Mouse (Mus musculus): Measurements from ENCODE around the gene Treml1. TPM values are rescaled to one million over a fixed set of nuclear protein-coding genes. Genes with fewer than 3 reads are reported as not detected.

Treml1 gene
- polyA plus RNA-seq, 1 experiment from 2014 or later, result 1.9 TPM

- Histone ChIP-seq H3K9me3 (replicated peaks; ENCODE audit: control insufficient read depth, low read length) (no peaks in the 10 kb centered on the region), H3K4me1 (ENCODE audit: control insufficient read depth, insufficient read depth, low read length) (no peaks in the 10 kb centered on the region)
- WGBS, result 61% methylated on average over 4 of the region's 4 CpGs
Measured at GRCm38 (mm10) chr17:48326656-48327055, 33.1 kb upstream of the Treml1 start.

GRCm38 (mm10) chr17:48332524-48332923 is 27.2 kb upstream of the Treml1 start:
- H3K9ac ChIP-seq (ENCODE audit: low read length), result no peak overlapping the region
- H3K4me1 ChIP-seq (ENCODE audit: control insufficient read depth, insufficient read depth, low read length), result 0 out of 2 replicates have a peak, but pooled peaks cover 2% of the 10 kb centered on the region
- H3K9me3 ChIP-seq (replicated peaks; ENCODE audit: control insufficient read depth, low read length), result no peaks in the 10 kb centered on the region
- ATAC-seq (replicated peaks; ENCODE audit: extremely low read depth, insufficient read depth, low FRiP score), result no peak
- H3K27ac ChIP-seq (ENCODE audit: low read length), result no peak overlapping the region
- 75% methylated on average over 2 of the region's 2 CpGs for WGBS
- no peak overlapping the region for H3K4me3 ChIP-seq (ENCODE audit: low read length)
- H3K27me3 ChIP-seq (ENCODE audit: control insufficient read depth, insufficient read depth, low read length), result no peaks in the 10 kb centered on the region
- no peaks in the 10 kb centered on the region for H3K36me3 ChIP-seq (ENCODE audit: control insufficient read depth, insufficient read depth)
- no peak overlapping the region for H3K4me2 ChIP-seq (ENCODE audit: low read depth, low read length)

More at GRCm38 (mm10) chr17:48326656-48327055, 33.1 kb upstream of the Treml1 start:
- no peak overlapping the region for H3K27ac ChIP-seq (ENCODE audit: low read length)
- no peak for ATAC-seq (replicated peaks; ENCODE audit: extremely low read depth, insufficient read depth, low FRiP score)
- no peaks in the 10 kb centered on the region for H3K27me3 ChIP-seq (ENCODE audit: control insufficient read depth, insufficient read depth, low read length)
- H3K36me3 ChIP-seq (ENCODE audit: control insufficient read depth, insufficient read depth), result no peaks in the 10 kb centered on the region
- no peak overlapping the region for H3K4me3 ChIP-seq (ENCODE audit: low read length)
- no peak overlapping the region for H3K4me2 ChIP-seq (ENCODE audit: low read depth, low read length)
- no peak overlapping the region for H3K9ac ChIP-seq (ENCODE audit: low read length)

- Histone ChIP-seq H3K9me3 (replicated peaks; ENCODE audit: control insufficient read depth, low read length) (no peaks in the 10 kb centered on the region), H3K27ac (ENCODE audit: low read length) (no peak overlapping the region), H3K27me3 (ENCODE audit: control insufficient read depth, insufficient read depth, low read length) (no peaks in the 10 kb centered on the region), H3K4me3 (ENCODE audit: low read length) (no peak overlapping the region), H3K4me2 (ENCODE audit: low read depth, low read length) (no peak overlapping the region), H3K36me3 (ENCODE audit: control insufficient read depth, insufficient read depth) (no peaks in the 10 kb centered on the region), H3K9ac (ENCODE audit: low read length) (no peak overlapping the region), H3K4me1 (ENCODE audit: control insufficient read depth, insufficient read depth, low read length) (0 out of 2 replicates have a peak, but pooled peaks cover 2% of the 10 kb centered on the region)
- whole genome bisulfite sequencing, result 89% methylated on average over 4 of the region's 4 CpGs
- ATAC-seq (replicated peaks; ENCODE audit: extremely low read depth, insufficient read depth, low FRiP score), result no peak
Measured at GRCm38 (mm10) chr17:48334186-48334585, 25.5 kb upstream of the Treml1 start.

GRCm38 (mm10) chr17:48336857-48337256 is 22.9 kb upstream of the Treml1 start:
- Histone ChIP-seq H3K4me3 (ENCODE audit: low read length) (no peak overlapping the region), H3K9ac (ENCODE audit: low read length) (no peak overlapping the region), H3K9me3 (replicated peaks; ENCODE audit: control insufficient read depth, low read length) (no peaks in the 10 kb centered on the region), H3K27me3 (ENCODE audit: control insufficient read depth, insufficient read depth, low read length) (no peaks in the 10 kb centered on the region), H3K27ac (ENCODE audit: low read length) (no peak overlapping the region), H3K36me3 (ENCODE audit: control insufficient read depth, insufficient read depth) (no peaks in the 10 kb centered on the region), H3K4me1 (ENCODE audit: control insufficient read depth, insufficient read depth, low read length) (0 out of 2 replicates have a peak, but pooled peaks cover 2% of the 10 kb centered on the region), H3K4me2 (ENCODE audit: low read depth, low read length) (no peak overlapping the region)
- ATAC-seq (replicated peaks; ENCODE audit: extremely low read depth, insufficient read depth, low FRiP score), result peak; percentile 72; the same call in 1 of the 2 replicates
- under 1% methylated on average over 6 of the region's 6 CpGs for WGBS

- no peaks in the 10 kb centered on the region for H3K27me3 ChIP-seq (ENCODE audit: control insufficient read depth, insufficient read depth, low read length)
- no peak overlapping the region for H3K4me2 ChIP-seq (ENCODE audit: low read depth, low read length)
- no peak overlapping the region for H3K4me3 ChIP-seq (ENCODE audit: low read length)
- H3K9ac ChIP-seq (ENCODE audit: low read length), result no peak overlapping the region
- no peak overlapping the region for H3K27ac ChIP-seq (ENCODE audit: low read length)
- H3K9me3 ChIP-seq (replicated peaks; ENCODE audit: control insufficient read depth, low read length), result no peaks in the 10 kb centered on the region
- no peak for ATAC-seq (replicated peaks; ENCODE audit: extremely low read depth, insufficient read depth, low FRiP score)
- no peaks in the 10 kb centered on the region for H3K36me3 ChIP-seq (ENCODE audit: control insufficient read depth, insufficient read depth)
- H3K4me1 ChIP-seq (ENCODE audit: control insufficient read depth, insufficient read depth, low read length), result 0 out of 2 replicates have a peak, but pooled peaks cover 2% of the 10 kb centered on the region
- 65% methylated on average over 1 of the region's 1 CpGs for WGBS
Measured at GRCm38 (mm10) chr17:48340267-48340666, 19.4 kb upstream of the Treml1 start.

- Histone ChIP-seq H3K36me3 (ENCODE audit: control insufficient read depth, insufficient read depth) (no peaks in the 10 kb centered on the region), H3K9me3 (replicated peaks; ENCODE audit: control insufficient read depth, low read length) (no peaks in the 10 kb centered on the region), H3K27ac (ENCODE audit: low read length) (no peak overlapping the region), H3K27me3 (ENCODE audit: control insufficient read depth, insufficient read depth, low read length) (no peaks in the 10 kb centered on the region), H3K4me2 (ENCODE audit: low read depth, low read length) (no peak overlapping the region), H3K4me1 (ENCODE audit: control insufficient read depth, insufficient read depth, low read length) (no peaks in the 10 kb centered on the region), H3K4me3 (ENCODE audit: low read length) (no peak overlapping the region), H3K9ac (ENCODE audit: low read length) (no peak overlapping the region)
- WGBS, result 56% methylated on average over 3 of the region's 3 CpGs
- ATAC-seq (replicated peaks; ENCODE audit: extremely low read depth, insufficient read depth, low FRiP score), result no peak
Measured at GRCm38 (mm10) chr17:48341947-48342346, 17.8 kb upstream of the Treml1 start.

GRCm38 (mm10) chr17:48343065-48343464 is 16.7 kb upstream of the Treml1 start:
- WGBS, result 68% methylated on average over 2 of the region's 2 CpGs
- Histone ChIP-seq H3K27ac (ENCODE audit: low read length) (no peak overlapping the region), H3K4me3 (ENCODE audit: low read length) (no peak overlapping the region), H3K27me3 (ENCODE audit: control insufficient read depth, insufficient read depth, low read length) (no peaks in the 10 kb centered on the region), H3K9ac (ENCODE audit: low read length) (no peak overlapping the region), H3K9me3 (replicated peaks; ENCODE audit: control insufficient read depth, low read length) (no peaks in the 10 kb centered on the region), H3K4me1 (ENCODE audit: control insufficient read depth, insufficient read depth, low read length) (no peaks in the 10 kb centered on the region), H3K4me2 (ENCODE audit: low read depth, low read length) (no peak overlapping the region), H3K36me3 (ENCODE audit: control insufficient read depth, insufficient read depth) (no peaks in the 10 kb centered on the region)
- ATAC-seq (replicated peaks; ENCODE audit: extremely low read depth, insufficient read depth, low FRiP score), result no peak

GRCm38 (mm10) chr17:48345824-48346223 is 13.9 kb upstream of the Treml1 start:
- Histone ChIP-seq H3K9ac (ENCODE audit: low read length) (no peak overlapping the region), H3K9me3 (replicated peaks; ENCODE audit: control insufficient read depth, low read length) (no peaks in the 10 kb centered on the region), H3K27ac (ENCODE audit: low read length) (no peak overlapping the region), H3K27me3 (ENCODE audit: control insufficient read depth, insufficient read depth, low read length) (no peaks in the 10 kb centered on the region), H3K4me2 (ENCODE audit: low read depth, low read length) (no peak overlapping the region), H3K4me3 (ENCODE audit: low read length) (no peak overlapping the region), H3K4me1 (ENCODE audit: control insufficient read depth, insufficient read depth, low read length) (no peaks in the 10 kb centered on the region), H3K36me3 (ENCODE audit: control insufficient read depth, insufficient read depth) (no peaks in the 10 kb centered on the region)
- 74% methylated on average over 4 of the region's 4 CpGs for WGBS
- no peak for ATAC-seq (replicated peaks; ENCODE audit: extremely low read depth, insufficient read depth, low FRiP score)

GRCm38 (mm10) chr17:48346231-48346630 is 13.5 kb upstream of the Treml1 start, which contains the start of gene Trem2:
Trem2 (plus strand) TSS chr17:48346401.
- 66% methylated on average over 5 of the region's 5 CpGs for WGBS
- H3K9me3 ChIP-seq (replicated peaks; ENCODE audit: control insufficient read depth, low read length), result no peaks in the 10 kb centered on the region
- H3K27me3 ChIP-seq (ENCODE audit: control insufficient read depth, insufficient read depth, low read length), result no peaks in the 10 kb centered on the region
- no peaks in the 10 kb centered on the region for H3K4me1 ChIP-seq (ENCODE audit: control insufficient read depth, insufficient read depth, low read length)
- H3K36me3 ChIP-seq (ENCODE audit: control insufficient read depth, insufficient read depth), result no peaks in the 10 kb centered on the region
- no peak within 1 kb of the TSS for H3K4me2 ChIP-seq (ENCODE audit: low read depth, low read length)
- no peak within 1 kb of the TSS for H3K9ac ChIP-seq (ENCODE audit: low read length)
- no peak within 1 kb of the TSS for H3K4me3 ChIP-seq (ENCODE audit: low read length)
- no peak within 1 kb of the TSS for H3K27ac ChIP-seq (ENCODE audit: low read length)
- ATAC-seq (replicated peaks; ENCODE audit: extremely low read depth, insufficient read depth, low FRiP score), result no peak

Measured in heart, embryonic 16.5 days (tissue).